Mouse (Mus musculus) heart, postnatal 0 days (tissue): ENCODE measurements around the gene Scgb3a1. TPM values are rescaled to one million over a fixed set of nuclear protein-coding genes. Genes with fewer than 3 reads are reported as not detected.

Experiments
- ATAC-seq: fragments of 200-750 bp; cut with Nextera tagmentation; 2 replicates; pipeline ENCODE4 v1.8.0; 2017; ENCODE audit warnings: low read depth, moderate number of reproducible peaks, moderate library complexity; ENCODE audit not compliant: insufficient read depth
- DNase-seq: peaks from one replicate; pipeline ENCODE4 v3.0.0-alpha.2; 2016; ENCODE audit warnings: low spot score
- H3K27ac ChIP-seq: fragments of 300-500 bp; sonication (generic); 2 replicates; pipeline ENCODE4 v1.5.1; 2014; ENCODE audit warnings: low read depth, mild to moderate bottlenecking
- H3K27me3 ChIP-seq: fragments of 300-500 bp; sonication (generic); 2 replicates; pipeline ENCODE4 v1.6.1; 2014; ENCODE audit warnings: low read length, mixed read lengths; ENCODE audit not compliant: control insufficient read depth, insufficient read depth
- H3K36me3 ChIP-seq: fragments of 300-500 bp; sonication (generic); replicated peaks from 2 replicates; pipeline ENCODE4 v1.6.1; 2014; ENCODE audit warnings: low read length, mixed read lengths; ENCODE audit not compliant: control insufficient read depth, insufficient read depth
- H3K4me1 ChIP-seq: fragments of 300-500 bp; sonication (generic); 2 replicates; pipeline ENCODE4 v1.6.1; 2014; ENCODE audit warnings: antibody characterized with exemption; ENCODE audit not compliant: control insufficient read depth, insufficient read depth
- H3K4me2 ChIP-seq: fragments of 300-500 bp; sonication (generic); 2 replicates; pipeline ENCODE4 v1.6.1; 2014; ENCODE audit warnings: low read depth, mild to moderate bottlenecking, low read length, moderate library complexity
- H3K4me3 ChIP-seq: fragments of 300-500 bp; sonication (generic); 2 replicates; pipeline ENCODE4 v1.5.1; 2014; ENCODE audit warnings: low read depth, low read length
- H3K9ac ChIP-seq: fragments of 300-500 bp; sonication (generic); replicated peaks from 2 replicates; pipeline ENCODE4 v1.6.1; 2014; ENCODE audit warnings: low read depth, low read length, mixed read lengths
- H3K9me3 ChIP-seq: fragments of 300-500 bp; sonication (generic); replicated peaks from 2 replicates; pipeline ENCODE4 v1.6.1; 2016; ENCODE audit warnings: low read length; ENCODE audit not compliant: control insufficient read depth
- CTCF ChIP-seq: IDR thresholded peaks from 2 replicates; pipeline ENCODE4 v1.5.1; 2016; ENCODE audit warnings: antibody characterized with exemption, control low read depth, low read depth
- EP300 ChIP-seq: IDR thresholded peaks from 2 replicates; pipeline ENCODE4 v1.6.1; 2016; ENCODE audit warnings: antibody characterized with exemption, low read depth
- WGBS: fragments of 180-500 bp; shearing (Covaris S2); extraction: QIAGEN DNeasy Blood & Tissue Kit; methylation state at CpG from one replicate; pipeline ENCODE4 v1.1.7; 2014; 5-methylcytosine and 5-hydroxymethylcytosine counted together
- polyA plus RNA-seq: library from polyadenylated mRNA; unstranded; fragments of >200 nt; fragmentation: Nextera tagmentation; extraction: Ambion mirVana; gene quantifications from 2 replicates; pipeline ENCODE4 v1.2.1, GENCODE M21; 2015
- total RNA-seq: library from RNA; depleted of rRNA; stranded (reverse); fragments of >200 nt; gene quantifications from 2 replicates; pipeline ENCODE4 v1.2.3, GENCODE M21; 2014; ENCODE audit warnings: low replicate concordance; rRNA removed

The Scgb3a1 gene
- total RNA-seq: 2.0 and 82.4 TPM in 2 replicates
- polyA plus RNA-seq: 2.0 and 301 TPM in 2 replicates

- no peaks in the 10 kb centered on the region for H3K27me3 ChIP-seq
- 72% methylated on average over 5 of the region's 5 CpGs for WGBS
- no peak within 1 kb of the TSS for H3K4me3 ChIP-seq
- no peak within 1 kb of the TSS for H3K27ac ChIP-seq
- ATAC-seq (no peak), DNase-seq (no peak)
- no peak within 1 kb of the TSS for H3K9ac ChIP-seq
- H3K36me3 ChIP-seq: 0 out of 2 replicates have a peak, but pooled peaks cover under 1% of the 10 kb centered on the region
- peaks cover 8% of the 10 kb centered on the region for H3K4me1 ChIP-seq
- TF ChIP-seq EP300: no peak
- no peak for TF ChIP-seq CTCF
- no peak within 1 kb of the TSS for H3K4me2 ChIP-seq
- H3K9me3 ChIP-seq: no peaks in the 10 kb centered on the region
These were observed at the start of gene Scgb3a1 for GRCm38 (mm10) chr11:49663310-49663709. TSS of gene Scgb3a1 (plus strand) at chr11:49663610.

GRCm38 (mm10) chr11:49615856-49616725 is 47.3 kb upstream of the Scgb3a1 start:
- no peak overlapping the region for H3K9ac ChIP-seq
- H3K4me2 ChIP-seq: no peak overlapping the region
- no peak for DNase-seq
- TF ChIP-seq EP300 (no peak), CTCF (no peak)
- no peak overlapping the region for H3K27ac ChIP-seq
- no peaks in the 10 kb centered on the region for H3K36me3 ChIP-seq
- no peaks in the 10 kb centered on the region for H3K27me3 ChIP-seq
- ATAC-seq: no peak
- H3K4me1 ChIP-seq: peaks cover 9% of the 10 kb centered on the region
- no peak overlapping the region for H3K4me3 ChIP-seq
- H3K9me3 ChIP-seq: no peaks in the 10 kb centered on the region
- 80% methylated on average over 10 of the region's 10 CpGs for WGBS

- Histone ChIP-seq H3K27ac (no peak overlapping the region), H3K4me3 (no peak overlapping the region), H3K27me3 (no peaks in the 10 kb centered on the region), H3K4me1 (peaks cover 3% of the 10 kb centered on the region), H3K4me2 (no peak overlapping the region), H3K9me3 (no peaks in the 10 kb centered on the region), H3K9ac (no peak overlapping the region), H3K36me3 (no peaks in the 10 kb centered on the region)
- no peak for ATAC-seq
- WGBS: 56% methylated on average over 8 of the region's 8 CpGs
- DNase-seq: no peak
- no peak for TF ChIP-seq CTCF
- no peak for TF ChIP-seq EP300
These were observed 44.9 kb upstream of the Scgb3a1 start for GRCm38 (mm10) chr11:49618476-49618875.

GRCm38 (mm10) chr11:49621953-49622352 is 41.5 kb upstream of the Scgb3a1 start:
- H3K4me1 ChIP-seq: no peaks in the 10 kb centered on the region; the same call in 1 of the 2 replicates
- H3K36me3 ChIP-seq: no peaks in the 10 kb centered on the region
- 62% methylated on average over 5 of the region's 5 CpGs for WGBS
- no peak overlapping the region for H3K4me3 ChIP-seq
- H3K27ac ChIP-seq: no peak overlapping the region
- no peak overlapping the region for H3K9ac ChIP-seq
- no peak overlapping the region for H3K4me2 ChIP-seq
- 0 out of 2 replicates have a peak, but pooled peaks have one; percentile 15 for ATAC-seq
- no peaks in the 10 kb centered on the region for H3K9me3 ChIP-seq
- H3K27me3 ChIP-seq: no peaks in the 10 kb centered on the region
- no peak for TF ChIP-seq CTCF
- no peak for TF ChIP-seq EP300
- no peak for DNase-seq

- no peak overlapping the region for H3K27ac ChIP-seq
- ATAC-seq (no peak), DNase-seq (no peak)
- H3K36me3 ChIP-seq: no peaks in the 10 kb centered on the region
- no peak overlapping the region for H3K9ac ChIP-seq
- 78% methylated on average over 3 of the region's 3 CpGs for WGBS
- no peak overlapping the region for H3K4me3 ChIP-seq
- H3K4me1 ChIP-seq: no peaks in the 10 kb centered on the region; the same call in 1 of the 2 replicates
- no peak overlapping the region for H3K4me2 ChIP-seq
- no peaks in the 10 kb centered on the region for H3K27me3 ChIP-seq
- H3K9me3 ChIP-seq: no peaks in the 10 kb centered on the region
- TF ChIP-seq EP300 (no peak), CTCF (no peak)
These were observed 39.3 kb upstream of the Scgb3a1 start for GRCm38 (mm10) chr11:49624156-49624555.
